Mouse (Mus musculus) forebrain, embryonic 16.5 days (tissue): Measurements from ENCODE around the gene Hist1h2ai. TPM values are rescaled to one million over a fixed set of nuclear protein-coding genes. Genes with fewer than 3 reads are reported as not detected.
A peak's percentile ranks its signal among the peaks of the same experiment; 100 is the strongest.
"Not testable (repeated sequence)": the region's sequence is repeated elsewhere in the genome, so short reads cannot be mapped to it uniquely, and the experiment has no call there.

Experiments
- ATAC-seq: fragments of 200-750 bp; cut with Nextera tagmentation; 2 replicates; pipeline ENCODE4 v1.8.0; 2017; ENCODE audit warnings: mild to moderate bottlenecking, moderate library complexity
- H3K27ac ChIP-seq: fragments of 300-500 bp; sonication (generic); 2 replicates; pipeline ENCODE4 v1.5.1; 2014; ENCODE audit warnings: low read length, control low read depth
- H3K27me3 ChIP-seq: fragments of 300-500 bp; sonication (generic); replicated peaks from 2 replicates; pipeline ENCODE4 v1.6.1; 2014; ENCODE audit warnings: low read length; ENCODE audit not compliant: control insufficient read depth, insufficient read depth
- H3K36me3 ChIP-seq: fragments of 300-500 bp; sonication (generic); 2 replicates; pipeline ENCODE4 v1.6.1; 2014; ENCODE audit not compliant: control insufficient read depth, insufficient read depth
- H3K4me1 ChIP-seq: fragments of 300-500 bp; sonication (generic); replicated peaks from 2 replicates; pipeline ENCODE4 v1.6.1; 2014; ENCODE audit warnings: low read length; ENCODE audit not compliant: control insufficient read depth, insufficient read depth
- H3K4me2 ChIP-seq: fragments of 300-500 bp; sonication (generic); 2 replicates; pipeline ENCODE4 v1.6.1; 2014; ENCODE audit warnings: mild to moderate bottlenecking, low read length, control low read depth
- H3K4me3 ChIP-seq: fragments of 300-500 bp; sonication (generic); replicated peaks from 2 replicates; pipeline ENCODE4 v1.5.1; 2014; ENCODE audit warnings: mild to moderate bottlenecking, low read length, control low read depth
- H3K9ac ChIP-seq: fragments of 300-500 bp; sonication (generic); replicated peaks from 2 replicates; pipeline ENCODE4 v1.6.1; 2014; ENCODE audit warnings: low read depth, low read length, control low read depth
- H3K9me3 ChIP-seq: fragments of 300-500 bp; sonication (generic); 2 replicates; pipeline ENCODE4 v1.6.1; 2016; ENCODE audit warnings: low read length; ENCODE audit not compliant: control insufficient read depth
- WGBS: fragments of 180-500 bp; shearing (Covaris S2); extraction: QIAGEN DNeasy Blood & Tissue Kit; methylation state at CpG from one replicate; pipeline ENCODE4 v1.1.7; 2014; 5-methylcytosine and 5-hydroxymethylcytosine counted together
- polyA plus RNA-seq: library from polyadenylated mRNA; unstranded; fragments of >200 nt; fragmentation: Nextera tagmentation; extraction: Ambion mirVana; gene quantifications from 2 replicates; pipeline ENCODE4 v1.2.1, GENCODE M21; 2015

Gene Hist1h2ai
- polyA plus RNA-seq, 1 experiment from 2014 or later = 12.5 TPM

DNA sequence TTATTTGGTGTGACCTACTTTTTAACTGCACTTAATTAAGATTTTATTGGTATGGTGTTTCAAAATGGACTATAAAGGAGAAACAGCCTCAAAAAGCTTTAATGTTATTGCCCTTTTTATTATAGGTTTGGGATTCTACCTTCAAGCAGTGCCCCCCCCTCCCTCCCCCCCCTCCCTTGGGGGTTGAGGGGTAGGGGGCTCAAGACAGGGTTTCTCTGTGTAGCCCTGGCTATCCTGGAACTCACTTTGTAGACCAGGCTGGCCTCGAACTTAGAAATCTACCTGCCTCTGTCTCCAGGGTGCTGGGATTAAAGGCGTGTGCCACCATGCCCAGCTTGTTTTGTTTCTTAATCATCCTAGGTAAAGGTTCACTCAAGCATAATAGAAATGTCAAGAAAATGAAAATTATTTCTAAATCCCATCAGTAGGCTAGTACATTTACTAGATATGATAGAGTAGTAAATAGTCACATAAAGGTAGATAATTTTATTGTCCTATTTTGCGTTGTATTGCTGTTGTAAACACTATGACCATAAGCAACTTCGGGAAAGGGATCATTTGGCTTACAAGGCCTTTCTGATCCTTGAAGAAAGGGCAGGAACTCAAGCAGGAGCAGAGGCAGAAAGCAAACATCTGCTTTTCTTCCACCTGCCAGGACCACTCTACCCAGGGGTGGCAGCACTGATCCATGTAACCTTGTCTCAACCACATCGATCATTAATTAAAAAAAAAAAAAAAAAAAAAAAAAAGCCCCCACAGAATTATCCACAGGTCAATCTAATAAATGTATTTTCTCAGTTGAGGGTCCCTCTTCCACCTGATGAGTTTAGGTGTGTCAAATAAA, 7.0 kb downstream of the Hist1h2ai start:
- Histone ChIP-seq H3K4me1 (peaks cover 24% of the 10 kb centered on the region), H3K27me3 (no peaks in the 10 kb centered on the region), H3K27ac (no peak overlapping the region; the same call in 1 of the 2 replicates), H3K4me2 (no peak overlapping the region; the same call in 1 of the 2 replicates), H3K4me3 (no peak overlapping the region), H3K9ac (no peak overlapping the region), H3K36me3 (no peaks in the 10 kb centered on the region), H3K9me3 (no peaks in the 10 kb centered on the region)
- ATAC-seq = no peak
- 21% methylated on average over 5 of the region's 5 CpGs for WGBS

DNA sequence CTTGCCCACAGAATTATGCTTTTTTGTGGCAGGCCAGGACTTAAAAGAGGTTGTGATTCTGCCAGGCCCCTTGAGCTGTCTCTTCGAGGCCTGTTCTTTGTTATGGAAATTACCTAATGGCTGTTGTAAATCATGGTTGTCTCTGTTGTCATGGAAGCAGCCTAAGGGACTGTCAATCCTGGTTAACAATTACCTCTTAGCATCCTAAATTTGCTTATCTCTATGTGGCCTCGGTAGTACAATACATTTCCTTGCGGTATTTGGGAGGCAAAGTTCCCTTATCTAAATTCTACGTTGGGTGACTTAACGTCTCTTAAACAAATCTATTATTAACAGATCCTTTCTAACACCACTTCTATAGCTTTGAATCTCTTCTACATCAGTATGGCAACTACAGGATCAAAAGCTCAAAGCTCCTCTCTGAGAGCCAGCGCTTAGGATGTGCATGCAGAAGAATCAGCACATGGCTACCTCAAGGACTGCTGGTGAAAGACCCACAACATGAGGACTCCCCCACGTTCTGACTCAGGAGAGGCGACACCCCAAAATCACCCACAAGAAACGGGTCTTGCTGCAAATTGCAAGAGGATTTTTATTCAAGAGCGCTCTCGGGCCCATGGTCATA, 11.8 kb downstream of the Hist1h2ai start:
- Histone ChIP-seq H3K9ac (no peak overlapping the region), H3K4me1 (peaks cover 5% of the 10 kb centered on the region; the same call in 1 of the 2 replicates), H3K9me3 (no peaks in the 10 kb centered on the region), H3K27ac (peak overlapping the region; percentile 57), H3K4me2 (no peak overlapping the region), H3K27me3 (no peaks in the 10 kb centered on the region), H3K36me3 (no peaks in the 10 kb centered on the region), H3K4me3 (no peak overlapping the region)
- WGBS = 35% methylated on average over 11 of the region's 11 CpGs
- peak; percentile 77 for ATAC-seq

- Histone ChIP-seq H3K4me2 (no peak overlapping the region), H3K27me3 (no peaks in the 10 kb centered on the region), H3K4me1 (peaks cover 12% of the 10 kb centered on the region; the same call in 1 of the 2 replicates), H3K9ac (no peak overlapping the region), H3K4me3 (no peak overlapping the region), H3K9me3 (no peaks in the 10 kb centered on the region), H3K27ac (no peak overlapping the region), H3K36me3 (no peaks in the 10 kb centered on the region)
- WGBS = 82% methylated on average over 1 of the region's 1 CpGs
- no peak for ATAC-seq
Observed at GRCm38 (mm10) chr13:21729544-21729943, 13.3 kb downstream of the Hist1h2ai start.

DNA sequence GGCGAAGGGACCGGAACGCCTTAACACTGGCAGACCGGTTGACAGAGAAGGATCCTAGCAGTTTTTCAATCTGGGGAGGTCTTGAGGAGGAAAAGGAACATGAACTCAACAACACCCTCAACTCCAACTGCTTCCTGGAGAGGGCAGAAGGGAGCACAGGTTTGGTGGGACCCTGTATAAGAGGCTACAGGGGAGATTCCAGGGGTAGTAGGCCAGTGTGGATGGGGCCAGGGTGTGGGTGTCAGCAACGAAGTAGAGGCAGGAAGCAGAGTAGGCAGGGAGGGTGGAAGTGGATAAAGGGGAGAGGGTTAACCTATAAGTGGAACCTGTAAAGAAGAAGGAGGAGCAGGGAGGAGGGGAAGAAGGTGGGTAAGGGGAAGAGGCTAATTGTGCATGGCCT, 17.2 kb downstream of the Hist1h2ai start:
- Histone ChIP-seq H3K9ac (no peak overlapping the region), H3K9me3 (no peaks in the 10 kb centered on the region), H3K4me1 (peaks cover 15% of the 10 kb centered on the region), H3K4me2 (no peak overlapping the region), H3K4me3 (no peak overlapping the region), H3K27ac (peak overlapping the region; percentile 99), H3K27me3 (no peaks in the 10 kb centered on the region), H3K36me3 (no peaks in the 10 kb centered on the region)
- 0 out of 2 replicates have a peak, but pooled peaks have one; percentile 1 for ATAC-seq
- WGBS = 72% methylated on average over 5 of the region's 5 CpGs

DNA sequence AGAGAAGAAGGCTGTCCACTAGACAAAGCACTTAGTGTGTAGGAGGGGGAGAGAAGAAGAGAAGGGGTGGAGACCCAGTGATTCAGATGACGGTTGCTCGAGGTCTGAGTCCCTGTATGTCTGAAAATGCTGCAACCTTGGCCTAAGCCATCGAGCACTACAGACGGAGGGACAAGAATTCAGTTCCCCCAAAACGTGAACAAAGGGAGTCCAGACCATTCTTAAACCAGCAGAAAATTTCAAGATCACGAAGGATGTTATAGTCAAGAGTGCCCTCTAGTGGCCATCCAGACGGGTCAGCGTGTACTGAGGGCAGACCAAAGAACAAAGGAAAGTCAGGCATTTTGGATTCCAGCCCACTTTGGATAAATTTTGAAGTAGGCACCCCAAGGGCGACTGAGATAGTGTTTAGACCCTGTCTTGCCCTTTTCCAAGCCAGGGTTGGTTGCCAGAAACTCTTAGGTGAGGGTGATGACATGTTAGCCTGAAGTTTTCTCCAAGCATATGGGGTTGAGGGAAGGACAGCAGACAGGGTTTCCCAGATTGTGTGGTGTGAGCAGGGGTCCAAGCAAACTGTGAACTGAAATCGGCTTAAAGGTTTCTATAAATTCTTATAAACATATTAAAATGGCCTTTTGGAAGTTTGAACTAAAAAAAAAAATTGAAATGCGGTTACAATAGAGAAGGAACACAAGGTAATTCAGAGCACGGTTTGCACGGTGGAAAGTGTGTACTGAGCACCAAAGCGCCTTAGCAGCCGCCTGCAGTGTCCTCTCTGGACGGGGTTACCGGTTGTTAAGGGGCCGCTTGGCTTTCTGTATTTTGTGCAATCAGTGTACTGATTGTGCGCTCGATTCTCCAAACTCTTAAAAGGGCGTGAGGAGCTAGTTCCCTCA, 18.0 kb downstream of the Hist1h2ai start:
- H3K27me3 ChIP-seq = no peaks in the 10 kb centered on the region
- H3K4me3 ChIP-seq = peak overlapping the region; percentile 60
- H3K9me3 ChIP-seq = no peaks in the 10 kb centered on the region
- H3K4me2 ChIP-seq = peak overlapping the region; percentile 83
- no peaks in the 10 kb centered on the region for H3K36me3 ChIP-seq
- WGBS = under 1% methylated on average over 21 of the region's 21 CpGs
- H3K4me1 ChIP-seq = peaks cover 15% of the 10 kb centered on the region
- peak; percentile 76 for ATAC-seq
- peak overlapping the region; percentile 99 for H3K27ac ChIP-seq
- peak overlapping the region; percentile 65 for H3K9ac ChIP-seq

- H3K4me2 ChIP-seq = peak within 1 kb of the TSS; percentile 83
- H3K27me3 ChIP-seq, H3K36me3 ChIP-seq, H3K9me3 ChIP-seq: not testable (repeated sequence)
- WGBS = under 1% methylated on average over 45 of the region's 56 CpGs
- peak within 1 kb of the TSS; percentile 60 for H3K4me3 ChIP-seq
- peak within 1 kb of the TSS; percentile 99 for H3K27ac ChIP-seq
- ATAC-seq = peak; percentile 90
- H3K4me1 ChIP-seq = peaks cover 15% of the 10 kb centered on the region
- H3K9ac ChIP-seq = peak within 1 kb of the TSS; percentile 65
Observed at GRCm38 (mm10) chr13:21734906-21735767, 18.9 kb downstream of the Hist1h2ai start, which contains the start of gene Hist1h4j. Gene Hist1h4j (plus strand): TSS chr13:21735064.

DNA sequence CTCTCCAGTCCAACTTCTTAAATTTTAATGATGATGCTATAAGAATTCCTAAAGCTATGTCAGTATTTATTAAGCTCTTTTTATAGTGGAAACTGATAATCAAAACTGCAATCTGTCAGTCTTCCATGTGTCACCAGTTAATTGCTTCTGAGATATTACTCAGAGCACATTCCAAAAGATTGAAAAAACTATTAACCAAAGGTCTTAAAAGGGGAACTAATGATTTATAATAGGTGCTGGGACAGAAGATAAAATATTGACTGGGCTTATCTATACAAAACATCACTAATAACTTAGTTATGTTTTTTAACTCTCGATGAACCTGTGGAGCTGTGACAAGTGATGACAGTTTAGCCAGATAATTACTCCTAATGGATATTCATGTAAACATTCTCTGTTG, 28.8 kb downstream of the Hist1h2ai start:
- H3K27me3 ChIP-seq = no peaks in the 10 kb centered on the region
- no peak overlapping the region for H3K4me2 ChIP-seq
- ATAC-seq = no peak
- no peaks in the 10 kb centered on the region for H3K9me3 ChIP-seq
- WGBS = 87% methylated on average over 1 of the region's 1 CpGs
- peaks cover 10% of the 10 kb centered on the region for H3K4me1 ChIP-seq
- no peak overlapping the region for H3K9ac ChIP-seq
- no peaks in the 10 kb centered on the region for H3K36me3 ChIP-seq
- no peak overlapping the region for H3K4me3 ChIP-seq
- H3K27ac ChIP-seq = no peak overlapping the region

DNA sequence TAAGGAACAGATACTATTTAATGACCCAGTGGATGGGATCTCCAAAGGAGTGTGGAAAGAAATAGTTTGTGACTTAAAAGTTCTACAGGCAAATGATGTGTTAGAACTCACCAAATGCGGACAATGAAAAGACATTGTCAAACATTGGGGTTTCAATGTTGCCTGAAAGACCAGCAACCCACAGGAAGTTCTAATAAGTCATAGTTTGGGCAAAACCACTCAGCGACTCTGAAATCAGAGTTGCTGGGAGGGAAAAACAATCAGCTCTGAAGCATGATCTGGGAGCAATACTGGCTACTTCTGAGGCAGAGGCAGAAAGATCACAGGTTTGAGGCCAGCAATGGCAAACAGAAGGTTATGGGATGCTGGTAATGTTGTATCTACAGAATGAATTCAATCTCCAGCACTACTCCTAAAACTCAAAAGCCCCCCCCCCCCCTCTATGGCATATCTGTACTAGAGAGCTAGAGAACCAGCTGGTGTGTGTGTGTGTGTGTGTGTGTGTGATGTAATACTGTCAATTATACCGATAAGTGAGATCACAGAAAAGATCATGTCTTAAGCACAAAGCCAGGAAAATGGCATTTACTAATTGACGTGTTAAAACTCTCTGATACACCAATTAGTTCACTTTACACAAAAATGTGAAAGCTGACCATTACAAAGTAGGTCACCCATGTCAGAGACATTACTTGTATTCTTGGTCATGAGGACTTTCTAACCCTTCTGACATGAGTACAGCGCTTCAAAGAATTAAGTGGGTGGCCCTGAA, 33.4 kb downstream of the Hist1h2ai start:
- no peaks in the 10 kb centered on the region for H3K27me3 ChIP-seq
- H3K4me1 ChIP-seq = peaks cover 18% of the 10 kb centered on the region
- peak overlapping the region; percentile 82 for H3K4me2 ChIP-seq
- ATAC-seq = no peak
- H3K4me3 ChIP-seq = peak overlapping the region; percentile 70
- no peaks in the 10 kb centered on the region for H3K9me3 ChIP-seq
- WGBS = 3% methylated on average over 5 of the region's 5 CpGs
- H3K27ac ChIP-seq = peak overlapping the region; percentile 92
- H3K36me3 ChIP-seq = no peaks in the 10 kb centered on the region
- H3K9ac ChIP-seq = peak overlapping the region; percentile 63
